Mouse (Mus musculus): ENCODE measurements around the gene Pou6f2.

Gene Pou6f2

DNA sequence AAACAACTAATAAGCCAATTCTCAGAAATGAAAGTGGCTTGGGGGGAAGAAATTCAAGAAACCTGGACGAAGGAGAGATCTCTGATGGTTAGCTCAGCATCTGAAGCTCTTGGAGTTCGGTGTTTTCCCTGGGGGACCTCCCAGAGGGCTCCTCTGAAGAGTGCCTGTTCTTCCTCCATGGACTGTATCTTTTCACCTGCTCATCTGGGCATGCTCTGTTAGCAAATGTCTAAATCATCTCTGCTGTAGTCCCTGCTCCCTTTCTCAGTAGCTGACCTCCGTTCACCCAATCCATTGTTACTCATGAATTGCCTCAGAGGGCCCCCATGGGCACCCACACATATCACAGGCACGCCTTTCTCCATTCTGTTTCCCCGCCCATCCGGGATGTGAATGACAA, at the start of gene Pou6f2:
TSS of gene Pou6f2 (minus strand) at position 101 of the 400 bp plus-strand sequence.
- no peak for DNase-seq (ENCODE audit: low spot score in 2 of 2)

DNA sequence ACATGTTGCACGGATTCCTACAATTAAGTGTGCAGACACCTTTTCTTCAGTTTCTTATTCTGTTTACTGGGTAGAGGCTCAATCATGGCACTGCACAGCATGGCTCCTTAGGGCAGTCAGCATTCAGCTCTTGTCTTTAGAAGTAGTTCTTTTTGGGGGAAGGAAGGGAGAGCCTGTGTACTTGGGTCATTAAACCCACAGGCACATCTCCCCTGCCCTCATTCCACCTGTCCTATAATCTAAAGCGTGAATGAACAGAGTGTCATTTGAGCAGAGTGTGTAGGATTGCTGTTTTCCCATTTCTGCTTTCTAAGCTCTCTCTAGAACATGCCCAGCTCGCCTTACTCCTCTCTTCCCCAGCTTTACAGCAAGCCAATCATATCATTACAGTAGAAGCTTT, 42.4 kb upstream of the Pou6f2 start:
- no peak for DNase-seq (ENCODE audit: low spot score in 2 of 2)

DNA sequence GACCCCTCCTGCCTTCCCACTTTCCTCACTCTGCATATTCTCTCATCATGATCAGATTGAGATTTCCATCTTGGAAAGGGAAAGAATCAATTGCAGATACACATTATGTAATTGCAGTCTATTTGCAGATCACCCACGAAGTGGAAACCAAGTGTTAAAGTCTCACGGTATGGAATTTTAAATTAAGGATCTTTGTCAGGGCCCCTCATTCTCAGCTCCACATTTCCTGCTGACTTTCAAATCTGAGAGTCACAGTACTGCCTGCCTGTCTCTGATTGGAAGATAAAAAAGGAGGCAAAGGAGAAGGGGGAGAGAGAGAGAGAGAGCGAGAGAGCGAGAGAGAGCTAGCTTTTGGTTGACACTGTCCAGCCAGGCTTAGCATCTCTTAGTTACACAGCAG, 9.8 kb downstream of the Pou6f2 start:
- no peak for DNase-seq (ENCODE audit: low spot score in 2 of 2)

DNA sequence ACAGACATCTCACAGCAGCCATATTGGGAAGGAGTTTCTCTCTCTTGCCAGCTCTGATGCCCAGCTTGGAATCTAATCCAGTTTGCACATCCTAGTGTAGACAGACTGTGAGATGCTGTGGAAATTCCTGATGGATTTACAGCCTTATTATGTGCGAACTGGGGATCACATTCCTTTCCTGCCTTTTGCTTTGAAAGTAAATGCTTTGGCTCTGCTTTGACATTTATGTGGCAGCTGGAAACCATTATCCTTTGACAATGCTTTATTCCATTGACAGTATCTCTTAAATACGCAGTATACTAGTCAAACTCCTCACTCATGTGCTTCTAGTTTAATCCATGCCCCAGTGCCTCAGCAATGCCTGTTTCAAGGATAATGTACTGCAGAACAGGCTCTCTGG, 34.1 kb downstream of the Pou6f2 start:
- no peak for DNase-seq (ENCODE audit: low spot score in 2 of 2)

DNA sequence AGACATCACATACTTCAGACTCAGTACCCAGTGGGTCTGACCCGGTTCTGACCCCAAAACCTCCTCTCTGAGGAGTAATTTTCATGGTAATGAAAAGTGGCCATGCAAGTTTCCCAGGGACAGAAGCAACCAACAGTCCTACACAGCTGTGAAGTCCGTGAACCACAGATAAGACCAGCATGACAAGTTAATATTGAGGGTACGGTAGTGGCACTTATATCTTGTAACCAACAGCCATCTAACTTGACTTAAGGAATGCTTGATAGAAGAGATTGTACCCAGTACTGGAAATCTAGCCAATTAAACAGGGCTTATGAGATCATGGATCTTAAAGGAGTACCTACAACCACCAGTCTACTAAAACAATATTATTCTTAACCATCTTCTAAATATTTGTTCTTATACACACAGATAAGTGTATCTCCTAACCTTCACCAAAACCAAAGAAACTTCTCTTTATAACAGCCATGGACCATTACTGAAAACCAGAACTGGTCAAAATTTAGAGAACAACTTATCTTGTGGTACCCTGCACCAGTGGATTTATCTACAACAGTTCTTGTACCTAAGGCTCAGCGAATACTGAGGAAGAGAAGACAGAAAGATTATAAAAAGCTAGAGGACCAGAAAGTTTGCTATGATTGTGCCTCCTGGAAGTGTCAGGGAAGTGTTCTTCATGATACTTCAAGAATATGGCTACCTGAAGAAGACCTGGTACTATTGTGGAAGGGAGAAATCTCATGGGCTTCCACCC, 52.7 kb downstream of the Pou6f2 start:
- no peak for DNase-seq (ENCODE audit: low spot score in 2 of 2)

DNA sequence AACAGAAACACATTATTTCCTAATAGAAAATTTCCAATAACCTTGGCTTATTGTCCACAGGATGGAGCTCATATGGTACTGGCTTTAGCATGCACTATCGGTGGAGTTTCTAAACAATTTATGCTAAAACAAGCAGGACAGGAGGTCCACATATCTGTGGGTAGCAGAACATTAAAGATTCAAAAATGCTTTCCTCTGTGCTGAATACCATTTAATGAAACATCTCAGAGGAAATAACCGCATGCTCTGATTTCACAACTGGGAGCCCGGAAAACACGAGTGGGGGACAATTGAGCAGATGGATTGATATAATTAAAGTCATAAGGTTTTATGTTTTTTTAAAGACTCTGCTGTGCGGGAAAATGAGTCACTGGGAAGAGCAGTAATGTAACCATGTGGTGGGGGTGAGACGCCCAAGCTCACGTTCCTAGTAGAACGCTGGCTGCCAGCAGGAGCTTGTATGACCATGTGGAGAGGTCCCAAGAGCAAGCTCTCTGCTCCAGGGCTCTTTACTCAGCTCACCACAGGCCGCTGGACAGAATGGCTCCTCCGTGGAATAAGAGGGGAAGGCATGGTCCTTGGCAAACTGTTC, 58.5 kb downstream of the Pou6f2 start:
- no peak for DNase-seq (ENCODE audit: low spot score in 2 of 2)

DNA sequence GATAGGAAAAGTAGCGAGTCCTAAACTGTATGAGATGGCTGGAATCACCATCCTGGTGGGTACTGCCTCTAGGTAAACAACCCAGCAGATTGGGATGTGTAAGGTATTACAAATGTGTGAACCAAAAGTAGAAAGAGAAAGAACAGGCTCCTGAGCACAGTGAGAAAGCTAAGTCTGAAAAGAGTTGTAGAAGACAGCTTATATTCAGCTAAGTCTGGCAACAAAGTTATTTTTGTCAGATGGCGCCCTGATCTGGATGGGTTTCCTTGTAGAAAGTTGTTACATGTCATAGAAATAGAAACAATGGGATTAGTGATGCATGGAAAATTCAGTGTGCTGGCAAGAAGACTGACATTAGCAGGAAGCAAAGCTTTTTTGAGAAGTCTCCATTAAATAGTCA, 59.5 kb downstream of the Pou6f2 start:
- DNase-seq (ENCODE audit: low spot score in 2 of 2), result no peak

DNA sequence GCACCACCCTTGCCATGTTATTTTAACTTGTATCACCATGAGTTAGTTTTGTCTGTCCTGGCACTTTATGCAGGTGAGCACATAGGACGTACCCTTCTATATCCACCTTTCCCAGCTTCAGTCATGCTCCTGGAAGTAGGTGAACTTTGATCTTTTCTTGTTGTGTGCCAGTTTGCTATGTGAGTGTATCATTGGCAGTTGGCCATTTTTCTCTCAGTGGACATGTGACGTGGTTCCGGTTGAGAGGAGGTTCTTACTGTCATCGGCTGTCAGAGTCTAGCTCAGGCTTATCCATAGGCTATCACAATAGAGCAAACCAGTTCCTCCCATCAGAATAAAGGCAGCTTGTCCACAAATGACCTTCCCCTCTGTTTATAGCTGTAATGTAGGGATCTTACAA, 63.5 kb downstream of the Pou6f2 start:
- no peak for DNase-seq (ENCODE audit: low spot score in 2 of 2)

DNA sequence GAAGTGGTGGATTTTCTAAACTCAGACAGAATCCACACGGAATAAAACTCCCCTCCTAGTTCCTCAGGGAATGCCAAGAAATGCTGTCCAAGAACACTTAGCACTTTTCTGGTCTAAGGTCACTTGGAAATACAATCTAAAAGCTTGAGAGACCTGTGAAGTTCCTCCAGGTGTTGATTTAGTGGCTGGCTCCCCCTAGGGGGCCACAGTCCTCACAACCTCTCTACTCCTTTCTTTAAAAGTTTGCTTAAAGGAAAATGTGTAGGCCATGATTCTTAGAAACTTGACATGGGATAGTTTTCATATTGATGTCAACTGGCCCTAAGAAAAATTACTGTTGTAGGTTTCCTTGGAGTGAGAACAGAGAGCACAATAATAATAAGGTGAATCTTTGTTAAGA, 64.9 kb downstream of the Pou6f2 start:
- DNase-seq (ENCODE audit: low spot score in 2 of 2), result no peak

DNA sequence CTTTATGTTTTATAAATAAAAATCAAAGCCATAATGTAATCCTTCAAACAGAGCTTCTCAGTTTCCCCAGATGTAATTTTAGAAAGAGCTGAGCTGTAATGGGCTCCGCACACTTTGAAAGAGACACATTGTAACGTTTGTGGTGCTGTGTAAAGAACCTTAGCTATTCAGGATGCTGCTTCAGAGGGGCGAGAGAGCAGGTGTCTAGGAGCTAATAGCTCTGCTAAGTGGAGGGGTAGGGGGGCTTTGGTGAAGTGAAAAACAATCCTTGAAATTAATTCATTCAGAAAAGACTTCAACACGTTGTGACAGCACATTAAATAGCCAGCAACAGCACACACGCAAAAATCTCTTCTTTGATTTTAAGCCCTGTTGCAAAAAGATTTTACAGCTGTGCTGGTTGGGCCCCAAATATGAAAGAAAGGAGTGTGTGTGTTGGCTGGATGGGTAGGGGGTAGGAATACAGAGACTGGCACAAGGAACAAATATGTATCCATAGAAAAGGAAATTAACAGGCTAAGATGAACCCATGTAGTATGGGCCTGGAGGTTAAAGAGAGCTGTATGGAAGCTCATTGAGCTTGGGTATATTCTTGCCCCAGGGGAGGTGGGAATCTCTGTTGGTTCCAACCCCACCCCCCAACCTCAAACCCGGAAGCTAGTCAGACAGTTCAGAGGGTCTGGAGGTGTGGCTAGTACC, 73.4 kb downstream of the Pou6f2 start:
- no peak for DNase-seq (ENCODE audit: low spot score in 2 of 2)

DNA sequence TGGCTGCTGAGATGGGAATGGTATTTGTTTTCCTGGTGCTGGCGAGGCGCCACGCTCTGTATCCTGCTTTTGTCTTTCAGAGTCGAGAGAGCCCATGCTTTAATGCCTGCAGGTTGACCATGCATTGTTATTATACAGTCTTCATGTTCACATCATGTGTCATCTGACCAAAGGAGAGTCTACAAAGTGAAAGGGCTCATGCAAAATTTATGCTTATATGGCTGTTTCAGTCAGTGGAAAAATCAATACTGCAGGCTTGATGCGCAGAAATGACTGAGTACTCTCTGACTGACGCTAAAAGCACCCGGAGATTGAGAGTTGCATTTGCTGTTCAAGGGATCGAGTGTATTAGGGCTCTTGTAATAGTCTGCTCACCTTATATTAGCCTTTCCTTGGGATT, 74.1 kb downstream of the Pou6f2 start:
- DNase-seq (ENCODE audit: low spot score in 2 of 2), result no peak

DNA sequence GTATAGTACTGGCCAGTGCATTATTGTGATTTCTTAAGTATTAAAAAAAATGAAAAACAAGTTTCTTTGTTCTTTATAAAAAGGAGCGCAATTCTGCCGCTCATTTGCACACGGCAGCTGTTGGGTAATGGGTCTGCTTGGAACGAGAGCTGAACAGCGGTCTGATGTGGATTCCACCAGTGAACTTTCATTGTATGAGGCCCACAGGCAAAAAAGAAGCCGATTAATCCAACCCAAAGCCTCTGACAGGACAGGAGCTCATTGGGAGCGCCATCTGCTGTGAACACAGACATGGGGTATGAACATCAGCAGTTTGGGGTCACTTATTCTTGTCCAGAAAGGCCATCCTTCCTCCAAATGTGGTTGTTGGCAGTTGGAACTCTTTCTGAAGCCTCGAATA, 84.9 kb downstream of the Pou6f2 start:
- DNase-seq (ENCODE audit: low spot score in 2 of 2), result no peak

DNA sequence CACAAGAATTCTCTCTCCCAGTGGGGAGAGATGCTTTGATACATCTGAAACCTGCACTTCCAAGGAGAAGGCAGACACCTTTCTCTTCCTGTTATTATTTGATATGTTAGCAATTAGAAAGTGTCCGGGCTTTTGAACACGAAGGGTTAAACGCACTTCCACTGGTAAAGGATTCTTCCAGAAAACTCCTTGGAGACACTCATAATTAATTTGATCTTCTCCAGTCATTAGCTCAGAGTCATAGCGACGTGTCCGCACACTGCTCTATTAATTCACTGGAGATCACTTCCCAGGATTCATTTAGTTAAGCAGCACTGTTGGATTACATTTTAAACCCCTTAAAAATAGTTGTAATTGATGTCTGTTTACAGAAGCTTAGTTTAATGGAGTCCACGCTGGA, 88.5 kb downstream of the Pou6f2 start:
- DNase-seq (ENCODE audit: low spot score in 2 of 2), result no peak

DNA sequence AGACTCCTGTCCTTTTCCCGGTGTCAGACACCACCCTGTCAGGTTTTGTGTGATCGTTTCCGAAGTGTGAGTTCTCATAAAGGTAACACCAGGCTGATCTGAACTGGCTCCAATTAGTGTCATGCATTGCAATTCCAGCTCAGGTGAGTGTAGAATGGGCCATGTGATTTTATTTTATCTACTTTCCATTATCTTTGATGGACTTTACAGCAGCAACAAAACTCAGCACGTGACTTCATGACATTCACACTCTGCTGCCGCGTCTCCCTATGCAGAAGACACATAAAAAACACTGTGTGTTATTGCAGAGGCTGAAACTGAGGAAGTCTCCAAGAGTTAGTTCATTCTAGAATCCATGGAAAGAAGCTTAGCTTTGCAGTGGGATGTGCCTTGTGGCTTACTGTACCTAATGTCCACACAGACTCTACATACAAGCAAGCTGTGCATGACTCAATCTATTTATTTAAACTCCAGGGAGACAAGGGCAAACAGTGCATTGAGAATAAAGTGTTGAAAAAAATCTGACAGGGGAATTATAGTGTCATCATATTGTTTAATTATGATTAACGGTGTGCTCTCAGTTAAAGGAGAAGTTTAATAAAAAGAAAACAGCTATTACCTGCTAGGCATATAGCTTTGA, 90.9 kb downstream of the Pou6f2 start:
- DNase-seq (ENCODE audit: low spot score in 2 of 2), result no peak

DNA sequence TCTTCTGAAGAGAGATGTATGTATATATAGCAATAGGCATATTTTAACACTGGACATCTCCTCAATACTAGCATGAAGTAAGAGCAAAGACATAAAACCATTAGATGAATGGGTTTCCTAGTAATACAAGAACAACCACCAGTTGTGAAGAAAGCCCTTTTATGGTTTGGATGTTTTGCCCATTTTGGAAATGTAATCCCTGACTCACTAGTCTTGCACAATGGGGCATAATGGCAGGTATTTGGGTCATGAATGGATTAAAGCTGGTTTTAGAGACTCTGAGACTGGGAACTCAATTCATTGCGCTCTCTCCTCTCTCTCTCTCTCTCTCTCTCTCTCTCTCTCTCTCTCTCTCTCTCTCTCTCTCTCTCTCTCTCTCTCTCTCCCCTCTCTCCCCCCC, 97.5 kb downstream of the Pou6f2 start:
- DNase-seq (ENCODE audit: low spot score in 2 of 2), result no peak

DNA sequence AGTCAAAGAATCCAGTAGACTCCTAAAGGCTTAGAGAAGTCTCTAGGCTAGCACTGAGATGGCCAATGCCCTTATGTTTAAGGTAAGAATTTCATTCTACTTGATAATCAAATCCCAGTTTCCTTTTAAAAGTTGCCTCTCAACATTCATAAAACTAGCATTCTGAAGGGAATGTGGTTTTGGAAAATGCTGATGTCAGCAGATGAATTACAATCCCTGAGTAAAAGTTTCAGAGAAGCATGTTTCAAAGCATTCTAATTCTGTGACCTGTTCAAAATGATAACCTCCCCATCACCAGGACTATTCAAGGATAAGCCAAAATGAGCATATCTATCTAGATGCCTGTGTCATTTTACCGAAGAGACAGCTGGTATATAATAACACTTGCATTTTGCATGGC, 104.0 kb downstream of the Pou6f2 start:
- no peak for DNase-seq (ENCODE audit: low spot score in 2 of 2)

DNA sequence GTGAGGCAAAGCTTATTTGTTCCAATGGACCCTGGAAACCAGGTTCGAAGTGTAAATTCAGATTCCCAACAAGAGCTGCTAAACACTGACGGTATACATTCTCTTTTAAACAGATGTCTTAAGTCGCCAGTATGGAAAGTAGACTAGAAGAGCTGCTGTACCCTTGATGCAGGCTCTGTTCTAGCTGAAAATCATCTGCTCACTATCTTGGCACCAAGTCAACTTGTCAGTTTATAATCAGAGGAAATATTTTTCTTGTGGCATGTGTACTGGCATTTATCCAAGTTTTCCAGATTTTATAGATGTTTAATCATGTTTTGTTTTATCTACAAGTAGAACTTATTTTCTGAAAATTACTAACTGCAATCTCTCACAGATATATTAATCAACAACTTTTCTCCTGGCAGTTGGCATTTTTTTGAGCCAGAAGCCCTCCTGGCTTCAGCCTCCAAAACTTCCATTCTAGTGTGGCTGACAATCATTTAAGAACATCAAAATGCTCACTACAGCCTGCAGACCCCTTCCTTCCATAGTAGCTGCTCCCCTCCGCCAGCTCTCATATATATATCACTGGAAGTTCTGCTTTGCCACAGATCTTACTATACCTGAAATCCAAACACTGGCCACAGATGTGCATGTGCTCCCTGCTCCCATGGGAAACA, 107.1 kb downstream of the Pou6f2 start:
- no peak for DNase-seq (ENCODE audit: low spot score in 2 of 2)

DNA sequence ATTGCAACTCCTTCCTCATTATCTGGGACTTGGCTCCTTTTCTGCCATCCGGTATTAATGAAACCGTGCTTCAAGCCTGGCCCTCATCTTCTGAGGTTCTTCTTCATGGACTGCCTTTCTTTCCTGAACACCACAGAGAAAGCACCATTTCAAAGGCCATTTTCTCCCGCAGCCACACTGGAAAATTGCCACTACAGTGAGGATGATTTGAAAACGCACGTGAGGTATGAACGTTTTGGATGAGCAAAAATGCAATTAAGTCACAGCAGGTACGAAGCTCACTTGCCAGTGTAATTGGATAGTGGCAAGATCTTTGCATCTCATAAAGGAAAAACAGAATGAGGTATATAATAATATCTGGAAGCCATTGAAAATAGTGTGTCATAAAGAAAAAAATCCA, 110.0 kb downstream of the Pou6f2 start:
- no peak for DNase-seq (ENCODE audit: low spot score in 2 of 2)

DNA sequence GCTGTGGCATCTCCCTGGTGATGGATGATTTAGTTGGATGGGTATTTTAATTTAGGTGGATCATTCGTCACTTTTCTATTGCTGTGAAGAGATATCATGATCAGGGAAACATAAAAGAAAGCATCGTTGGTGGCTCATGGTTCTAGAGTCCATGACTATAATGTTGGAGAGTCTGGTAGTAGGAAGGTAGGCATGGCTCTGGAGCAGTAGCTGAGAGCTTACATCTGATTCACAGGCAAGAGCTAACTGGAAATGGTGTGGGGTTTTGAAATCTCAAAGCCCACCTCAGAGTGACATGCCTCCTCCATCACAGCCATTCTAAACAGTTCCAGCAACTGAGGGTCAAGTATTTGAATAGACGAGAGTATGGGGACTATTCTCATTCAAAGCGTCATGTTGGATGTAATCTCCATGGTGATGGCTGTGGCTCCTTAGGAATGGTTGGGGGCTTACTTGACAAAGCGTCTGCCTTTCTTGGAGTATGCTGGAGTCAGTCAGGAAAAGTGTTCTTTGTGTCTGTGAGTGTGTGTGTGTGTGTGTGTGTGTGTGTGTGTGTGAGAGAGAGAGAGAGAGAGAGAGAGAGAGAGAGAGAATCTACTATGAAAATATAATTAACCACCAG, 115.0 kb downstream of the Pou6f2 start:
- DNase-seq (ENCODE audit: low spot score in 2 of 2), result no peak

DNA sequence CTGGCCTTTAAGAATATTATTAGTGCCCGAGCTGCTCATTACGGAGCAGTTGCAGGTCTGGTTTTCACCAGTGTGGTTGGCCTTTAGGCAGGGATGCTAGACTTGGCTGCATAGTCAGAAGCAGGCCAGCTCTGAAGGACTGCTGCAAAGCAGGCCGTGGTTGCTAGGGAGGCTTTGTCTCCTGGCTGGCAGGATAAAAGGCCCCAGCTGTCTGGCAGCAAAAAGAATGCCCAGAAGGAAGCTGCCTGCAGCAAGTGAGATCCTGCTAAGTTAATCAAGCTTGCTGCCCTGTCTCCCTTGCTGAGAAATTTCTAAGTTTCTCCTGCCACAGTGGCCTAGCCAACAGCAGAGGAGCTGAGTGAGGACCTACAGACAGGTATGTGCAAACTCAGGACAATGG, 116.4 kb downstream of the Pou6f2 start:
- no peak for DNase-seq (ENCODE audit: low spot score in 2 of 2)

DNA sequence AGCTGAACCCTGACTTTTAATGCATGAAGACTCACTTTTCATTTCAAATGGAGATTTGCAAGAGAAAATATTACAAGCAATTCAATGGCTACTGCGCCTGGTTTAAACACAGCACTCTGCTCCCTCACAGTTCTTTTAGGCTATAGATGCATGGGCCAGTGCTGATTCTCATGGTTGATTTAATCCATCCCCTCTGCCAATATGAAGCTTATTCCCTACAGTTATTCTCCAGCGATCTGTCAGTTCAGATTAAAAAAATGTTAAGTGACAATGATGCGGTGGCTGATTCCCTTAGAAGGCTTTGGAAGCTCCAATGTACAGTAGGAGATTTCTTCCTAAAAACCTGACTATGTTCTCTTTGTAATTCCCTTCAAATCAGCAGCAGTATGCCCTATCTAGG, 144.4 kb downstream of the Pou6f2 start:
- DNase-seq (ENCODE audit: low spot score in 2 of 2), result no peak
